Mouse (Mus musculus) kidney, embryonic 14.5 days (tissue): ENCODE measurements around the gene Cdc20. TPM values are rescaled to one million over a fixed set of nuclear protein-coding genes. Genes with fewer than 3 reads are reported as not detected.

Source experiments
- ATAC-seq: fragments of 200-750 bp; cut with Nextera tagmentation; 2 replicates; pipeline ENCODE4 v1.8.0; 2017; ENCODE audit warnings: moderate number of reproducible peaks, mild to moderate bottlenecking, moderate TSS enrichment, moderate library complexity; ENCODE audit not compliant: low FRiP score, low TSS enrichment
- H3K27ac ChIP-seq: fragments of 300-500 bp; sonication (generic); 2 replicates; pipeline ENCODE4 v1.5.1; 2014; ENCODE audit warnings: low read depth, mild to moderate bottlenecking, low read length, moderate library complexity, mixed read lengths
- H3K27me3 ChIP-seq: fragments of 300-500 bp; sonication (generic); 2 replicates; pipeline ENCODE4 v1.6.1; 2014; ENCODE audit warnings: mild to moderate bottlenecking, low read length; ENCODE audit not compliant: control insufficient read depth, insufficient read depth
- H3K36me3 ChIP-seq: fragments of 300-500 bp; sonication (generic); 2 replicates; pipeline ENCODE4 v1.6.1; 2014; ENCODE audit warnings: low read length, mixed read lengths; ENCODE audit not compliant: control insufficient read depth, insufficient read depth
- H3K4me1 ChIP-seq: fragments of 300-500 bp; sonication (generic); 2 replicates; pipeline ENCODE4 v1.6.1; 2014; ENCODE audit warnings: low read length, mixed read lengths; ENCODE audit not compliant: control insufficient read depth, insufficient read depth
- H3K4me2 ChIP-seq: fragments of 300-500 bp; sonication (generic); replicated peaks from 2 replicates; pipeline ENCODE4 v1.6.1; 2014; ENCODE audit warnings: low read depth, mild to moderate bottlenecking, low read length
- H3K4me3 ChIP-seq: fragments of 300-500 bp; sonication (generic); 2 replicates; pipeline ENCODE4 v1.5.1; 2014; ENCODE audit warnings: mild to moderate bottlenecking, low read length
- H3K9ac ChIP-seq: fragments of 300-500 bp; sonication (generic); 2 replicates; pipeline ENCODE4 v1.6.1; 2014; ENCODE audit warnings: low read depth, mild to moderate bottlenecking, low read length, moderate library complexity
- H3K9me3 ChIP-seq: fragments of 300-500 bp; sonication (generic); 2 replicates; pipeline ENCODE4 v1.6.1; 2016; ENCODE audit warnings: low read length; ENCODE audit not compliant: control insufficient read depth
- WGBS: fragments of 180-500 bp; shearing (Covaris S2); extraction: QIAGEN DNeasy Blood & Tissue Kit; methylation state at CpG from one replicate; pipeline ENCODE4 v1.1.7; 2014; 5-methylcytosine and 5-hydroxymethylcytosine counted together
- polyA plus RNA-seq: library from polyadenylated mRNA; unstranded; fragments of >200 nt; fragmentation: Nextera tagmentation; extraction: Ambion mirVana; gene quantifications from 2 replicates; pipeline ENCODE4 v1.2.1, GENCODE M21; 2014

The Cdc20 gene
- polyA plus RNA-seq, result 218 and 287 TPM in 2 replicates

DNA sequence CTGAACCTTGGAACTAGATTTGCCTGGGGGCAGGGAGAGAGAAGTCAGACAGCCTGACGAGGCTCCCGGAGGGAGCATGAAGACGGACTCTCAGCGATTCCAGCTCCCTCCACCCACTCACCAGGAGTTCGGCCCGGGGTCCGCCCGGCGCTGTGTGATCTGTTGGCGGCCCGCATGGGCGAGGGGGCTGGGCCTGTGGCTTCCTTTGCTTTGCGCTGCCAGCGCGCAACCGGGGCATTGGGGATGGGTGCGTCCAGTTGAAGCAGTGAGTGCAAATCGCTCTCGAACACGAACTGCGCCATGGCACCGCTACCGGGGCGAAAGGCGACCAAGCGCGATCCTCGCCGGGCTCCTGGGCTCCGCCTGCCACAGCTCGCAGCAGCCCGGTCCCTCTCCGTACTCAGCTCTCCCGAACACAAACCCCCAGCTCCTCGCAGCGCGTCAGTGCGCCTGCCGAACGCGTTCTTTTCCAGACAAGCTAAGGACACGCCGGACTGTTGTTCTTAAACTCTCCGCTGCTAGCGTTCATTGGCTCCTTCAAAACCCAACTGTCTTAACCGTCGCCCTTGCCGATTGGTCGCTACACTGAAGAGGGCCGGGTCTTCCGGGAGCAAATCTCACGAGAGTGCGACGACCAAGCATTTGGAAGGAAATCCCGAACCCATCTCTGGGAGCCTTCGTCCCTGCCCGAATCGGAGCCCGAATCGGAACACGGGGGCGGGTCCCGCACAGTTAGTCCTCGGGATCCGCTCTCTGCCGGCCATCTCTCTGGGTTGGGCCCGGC lies at the start of gene Cdc20:
TSS of gene Cdc20 (minus strand) at position 533 of the 784 bp plus-strand sequence.
- under 1% methylated on average over 65 of the region's 67 CpGs for WGBS
- peaks cover 20% of the 10 kb centered on the region for H3K4me1 ChIP-seq

DNA sequence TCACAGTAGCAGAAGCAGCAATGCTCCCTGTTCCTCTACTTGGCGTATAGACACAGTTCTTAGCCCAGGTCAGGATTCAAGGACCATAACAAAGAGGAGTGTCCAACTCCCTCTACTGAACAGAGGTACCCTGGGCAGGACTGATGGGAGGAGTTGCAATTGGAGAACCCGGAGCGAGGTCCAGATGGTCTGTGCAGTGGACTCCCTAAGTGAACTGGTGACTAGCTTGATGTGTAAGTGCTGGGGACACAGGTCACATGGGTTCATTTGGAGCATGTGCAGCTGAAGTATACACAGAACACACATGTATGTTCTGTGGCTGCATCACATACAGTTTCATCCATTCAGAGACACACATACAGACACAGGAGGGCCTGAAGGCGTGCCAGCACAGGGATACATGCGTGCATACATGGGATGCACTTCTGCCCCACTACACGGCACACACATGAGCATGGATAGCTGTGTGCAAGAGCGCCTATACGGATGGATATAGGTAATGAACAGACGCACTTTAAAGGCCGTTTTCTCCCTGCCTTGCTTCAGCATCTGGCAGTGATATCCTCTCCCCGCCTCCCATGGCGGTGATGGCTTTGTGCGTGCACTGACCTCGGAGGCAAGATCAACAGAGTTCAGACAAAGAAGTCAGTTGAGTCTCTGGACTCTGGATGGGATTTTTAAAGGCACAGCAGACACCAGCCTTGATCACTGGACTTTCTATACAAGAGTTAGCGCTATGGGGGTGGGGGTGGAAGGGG lies 39.8 kb upstream of the Cdc20 start:
- Histone ChIP-seq H3K27me3 (no peaks in the 10 kb centered on the region), H3K9me3 (no peaks in the 10 kb centered on the region), H3K4me2 (no peak overlapping the region), H3K27ac (no peak overlapping the region), H3K4me1 (peaks cover 6% of the 10 kb centered on the region; the same call in 1 of the 2 replicates), H3K36me3 (no peaks in the 10 kb centered on the region), H3K9ac (no peak overlapping the region), H3K4me3 (no peak overlapping the region)
- 54% methylated on average over 15 of the region's 15 CpGs for WGBS
- 0 out of 2 replicates have a peak, but pooled peaks have one; percentile 24 for ATAC-seq

More for the DNA sequence above, at the start of gene Cdc20:
- peak within 1 kb of the TSS; percentile 84 for H3K27ac ChIP-seq
- peak within 1 kb of the TSS; percentile 73 for H3K4me3 ChIP-seq
- ATAC-seq, result peak; percentile 97
- peak within 1 kb of the TSS; percentile 94 for H3K4me2 ChIP-seq
- H3K9ac ChIP-seq, result peak within 1 kb of the TSS; percentile 91
- no peaks in the 10 kb centered on the region for H3K27me3 ChIP-seq
- no peaks in the 10 kb centered on the region for H3K9me3 ChIP-seq
- H3K36me3 ChIP-seq, result peaks cover 37% of the 10 kb centered on the region

DNA sequence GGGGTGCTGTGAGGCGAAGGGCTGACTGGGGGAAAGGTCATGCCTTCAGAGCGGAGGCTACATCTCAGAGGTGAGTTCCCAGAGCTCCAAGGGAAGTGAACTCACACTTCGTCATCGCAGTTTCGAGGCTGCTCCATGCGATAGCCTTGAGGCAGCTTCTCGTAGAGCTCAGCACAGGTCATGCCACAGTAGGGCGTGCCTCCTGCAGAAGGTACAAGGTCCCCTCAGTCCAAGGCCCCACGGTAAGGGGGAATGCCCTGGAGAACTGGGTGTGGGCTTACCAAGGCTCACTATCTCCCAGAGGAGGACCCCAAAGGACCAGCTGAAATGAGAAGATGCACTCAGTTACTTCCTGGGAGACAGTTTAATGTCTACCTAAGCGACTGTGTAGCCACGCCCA lies 35.5 kb upstream of the Cdc20 start:
- ATAC-seq, result no peak
- no peak overlapping the region for H3K4me2 ChIP-seq
- no peaks in the 10 kb centered on the region for H3K36me3 ChIP-seq
- no peak overlapping the region for H3K9ac ChIP-seq
- 89% methylated on average over 11 of the region's 11 CpGs for WGBS
- no peaks in the 10 kb centered on the region for H3K9me3 ChIP-seq
- H3K4me3 ChIP-seq, result no peak overlapping the region
- H3K4me1 ChIP-seq, result peaks cover 6% of the 10 kb centered on the region
- H3K27me3 ChIP-seq, result no peaks in the 10 kb centered on the region
- no peak overlapping the region for H3K27ac ChIP-seq

DNA sequence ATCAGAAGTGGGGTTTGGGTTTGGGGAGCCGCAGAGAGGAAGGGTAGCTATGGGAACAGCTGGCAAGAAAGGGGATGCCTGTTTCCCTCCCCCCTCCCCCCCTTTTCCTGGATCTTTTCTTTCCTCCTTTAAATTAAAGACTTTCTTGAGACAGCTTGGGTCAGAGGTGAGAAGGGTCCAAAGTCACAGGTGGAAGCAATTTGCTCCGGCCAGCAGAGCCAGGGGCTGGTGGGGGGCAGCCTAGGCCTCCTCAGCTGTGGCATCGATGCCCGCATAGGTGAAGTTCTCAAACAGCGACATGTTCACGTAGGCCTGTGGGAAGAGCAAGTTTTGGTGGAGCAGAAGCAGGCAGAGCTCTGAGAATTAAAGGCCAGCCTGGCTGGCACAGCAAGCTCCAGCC lies 34.1 kb upstream of the Cdc20 start:
- H3K27me3 ChIP-seq, result no peaks in the 10 kb centered on the region
- ATAC-seq, result no peak
- H3K4me3 ChIP-seq, result no peak overlapping the region
- H3K9me3 ChIP-seq, result no peaks in the 10 kb centered on the region
- no peak overlapping the region for H3K27ac ChIP-seq
- WGBS, result 56% methylated on average over 6 of the region's 6 CpGs
- H3K36me3 ChIP-seq, result no peaks in the 10 kb centered on the region
- no peak overlapping the region for H3K9ac ChIP-seq
- no peaks in the 10 kb centered on the region; the same call in 1 of the 2 replicates for H3K4me1 ChIP-seq
- H3K4me2 ChIP-seq, result no peak overlapping the region

DNA sequence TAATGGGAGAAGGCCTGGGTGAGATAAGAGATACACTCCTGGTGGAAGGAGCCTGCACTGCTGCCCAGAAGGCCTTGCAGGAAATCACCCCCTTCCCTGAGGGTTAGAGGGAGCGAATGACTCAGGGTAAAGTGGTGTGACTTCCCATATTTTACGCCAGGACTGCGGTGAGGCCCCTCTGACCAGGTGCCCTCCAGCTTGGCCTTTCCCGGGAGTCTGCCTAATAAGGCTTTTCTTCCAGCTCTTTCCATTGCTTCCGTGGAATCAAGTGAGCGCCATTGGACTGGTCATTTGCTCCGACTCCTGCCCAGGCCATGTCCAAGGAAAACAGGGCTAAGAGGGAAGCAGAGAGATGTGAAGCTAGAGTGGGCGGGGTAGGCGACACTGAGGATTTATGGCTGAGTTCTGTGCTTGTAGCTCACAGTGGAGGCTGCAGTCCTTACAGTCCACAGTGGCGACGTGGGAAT lies 28.6 kb upstream of the Cdc20 start:
- Histone ChIP-seq H3K4me3 (no peak overlapping the region), H3K27ac (no peak overlapping the region; the same call in 1 of the 2 replicates), H3K4me1 (no peaks in the 10 kb centered on the region; the same call in 1 of the 2 replicates), H3K4me2 (peak overlapping the region; percentile 24; the same call in 1 of the 2 replicates), H3K9ac (no peak overlapping the region), H3K27me3 (no peaks in the 10 kb centered on the region), H3K9me3 (no peaks in the 10 kb centered on the region), H3K36me3 (no peaks in the 10 kb centered on the region)
- ATAC-seq, result peak; percentile 82
- WGBS, result 3% methylated on average over 11 of the region's 11 CpGs

DNA sequence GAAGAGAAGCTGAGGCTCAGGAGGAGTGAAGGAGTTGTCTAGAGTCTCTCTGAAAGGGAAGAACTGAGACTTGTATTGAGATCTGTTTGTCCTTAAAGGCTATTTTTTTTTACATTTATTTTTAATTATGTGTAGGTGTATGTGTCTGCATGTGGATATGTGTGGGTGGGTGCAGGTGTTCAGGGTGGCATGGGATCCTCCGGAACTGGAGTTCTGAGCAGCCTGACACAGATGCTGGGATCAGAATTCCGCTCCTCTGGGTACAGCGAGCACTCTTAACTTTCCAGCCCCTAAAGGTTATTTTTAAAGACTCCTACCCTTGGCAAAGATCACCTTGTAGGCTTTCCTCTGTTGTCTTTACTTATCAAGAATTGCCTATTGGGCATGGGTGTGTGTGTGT lies 27.8 kb upstream of the Cdc20 start:
- Histone ChIP-seq H3K27me3 (no peaks in the 10 kb centered on the region), H3K4me1 (no peaks in the 10 kb centered on the region; the same call in 1 of the 2 replicates), H3K4me3 (no peak overlapping the region), H3K9ac (no peak overlapping the region), H3K4me2 (no peak overlapping the region), H3K36me3 (no peaks in the 10 kb centered on the region), H3K27ac (no peak overlapping the region), H3K9me3 (no peaks in the 10 kb centered on the region)
- ATAC-seq, result no peak
- WGBS, result 87% methylated on average over 3 of the region's 3 CpGs

DNA sequence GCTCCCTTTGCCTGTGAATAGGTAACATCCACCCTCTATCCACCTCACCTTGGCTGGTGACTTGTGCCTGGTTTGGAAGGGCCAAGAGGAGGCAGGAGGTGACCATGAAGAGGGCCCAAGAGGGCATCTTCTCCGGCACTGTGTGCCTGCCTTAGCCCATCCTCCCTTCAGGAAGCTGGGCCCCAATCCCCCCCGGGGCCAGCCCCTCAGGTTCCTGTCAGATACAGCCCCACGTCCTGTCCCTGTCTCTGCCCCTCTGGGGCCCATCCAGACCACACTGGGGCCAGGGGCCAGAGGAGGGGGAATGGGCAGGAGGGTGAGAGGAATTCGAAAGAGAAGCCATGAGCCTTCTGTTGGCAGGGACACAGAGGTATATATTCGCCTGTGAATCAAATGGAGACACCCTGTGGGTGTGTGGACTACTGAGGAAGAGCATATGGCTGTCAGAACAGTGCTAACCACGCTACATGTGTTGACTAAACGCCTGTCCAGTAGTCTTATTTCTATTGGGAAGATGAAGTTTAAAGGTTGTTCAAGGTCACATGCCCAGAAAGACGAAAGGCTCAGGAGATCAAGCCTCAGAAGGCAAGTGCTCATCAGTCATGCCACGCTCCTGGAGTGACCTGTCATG lies 20.3 kb upstream of the Cdc20 start, which contains the start of gene Mpl:
TSS of gene Mpl (minus strand) at position 169 of the 631 bp plus-strand sequence.
- no peak within 1 kb of the TSS for H3K4me2 ChIP-seq
- 70% methylated on average over 9 of the region's 9 CpGs for WGBS
- H3K36me3 ChIP-seq, result no peaks in the 10 kb centered on the region
- no peaks in the 10 kb centered on the region for H3K9me3 ChIP-seq
- no peak for ATAC-seq
- H3K27me3 ChIP-seq, result no peaks in the 10 kb centered on the region
- no peaks in the 10 kb centered on the region for H3K4me1 ChIP-seq
- H3K9ac ChIP-seq, result no peak within 1 kb of the TSS
- no peak within 1 kb of the TSS for H3K4me3 ChIP-seq
- H3K27ac ChIP-seq, result no peak within 1 kb of the TSS

DNA sequence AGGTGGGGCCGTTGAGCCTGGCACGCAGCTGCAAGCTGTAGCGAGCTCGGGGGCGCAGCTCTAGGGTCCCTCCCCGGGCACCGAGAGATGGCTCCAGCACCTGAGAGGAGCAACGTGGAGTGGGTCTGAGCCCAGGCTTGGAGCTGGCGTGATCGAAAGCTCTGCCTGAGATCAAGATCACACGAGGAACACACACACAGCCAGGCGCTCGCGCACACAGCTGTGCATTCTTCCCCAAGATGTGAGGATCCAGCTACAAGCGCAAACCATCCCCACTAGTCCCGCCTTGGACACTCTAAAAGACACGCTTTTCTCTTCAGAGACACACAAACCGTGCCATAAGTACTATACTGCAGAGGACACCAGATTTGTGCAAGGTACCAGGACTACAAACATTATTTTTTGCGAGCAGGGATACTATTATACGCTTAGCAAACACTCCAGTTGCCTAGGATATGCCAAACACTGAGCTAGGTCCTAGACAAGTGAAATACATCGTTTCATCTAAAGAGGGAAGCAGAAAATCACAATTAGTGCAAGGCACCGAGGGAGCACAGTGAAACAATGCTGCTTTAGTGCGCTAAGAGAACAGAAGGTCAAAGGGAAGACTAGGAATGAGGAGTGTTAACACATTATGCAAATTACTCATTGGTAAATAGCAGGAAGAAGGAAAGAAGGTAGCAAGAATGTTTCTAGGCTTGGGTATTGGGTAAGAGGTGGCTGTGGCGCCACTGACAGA lies 9.4 kb upstream of the Cdc20 start:
- H3K9me3 ChIP-seq, result no peaks in the 10 kb centered on the region
- H3K36me3 ChIP-seq, result no peaks in the 10 kb centered on the region
- no peaks in the 10 kb centered on the region for H3K4me1 ChIP-seq
- ATAC-seq, result 0 out of 2 replicates have a peak, but pooled peaks have one; percentile 43
- H3K4me2 ChIP-seq, result peak overlapping the region; percentile 78
- peak overlapping the region; percentile 53; the same call in 1 of the 2 replicates for H3K9ac ChIP-seq
- no peaks in the 10 kb centered on the region for H3K27me3 ChIP-seq
- H3K4me3 ChIP-seq, result peak overlapping the region; percentile 42
- WGBS, result 42% methylated on average over 24 of the region's 24 CpGs
- H3K27ac ChIP-seq, result no peak overlapping the region
